Mouse (Mus musculus) T-helper 2 cell (primary cell): Measurements from ENCODE around the gene Larp4b.

Experiments used
- in situ Hi-C: fragments of 300-600 bp; cut with MboI, MseI; formaldehyde crosslinking; loops from one replicate; pipeline ENCODE4 v1.15.1; 2025; ENCODE audit warnings: high pct_unique_total_duplicates

Gene Larp4b

GRCm38 (mm10) chr13:9122045-9122444 is 28.4 kb downstream of the Larp4b start:
- in situ Hi-C loops = no loop called here

GRCm38 (mm10) chr13:9125193-9125592 is 31.5 kb downstream of the Larp4b start:
- in situ Hi-C loops = no loop called here

GRCm38 (mm10) chr13:9127715-9128114 is 34.0 kb downstream of the Larp4b start:
- in situ Hi-C loops = no loop called here

DNA sequence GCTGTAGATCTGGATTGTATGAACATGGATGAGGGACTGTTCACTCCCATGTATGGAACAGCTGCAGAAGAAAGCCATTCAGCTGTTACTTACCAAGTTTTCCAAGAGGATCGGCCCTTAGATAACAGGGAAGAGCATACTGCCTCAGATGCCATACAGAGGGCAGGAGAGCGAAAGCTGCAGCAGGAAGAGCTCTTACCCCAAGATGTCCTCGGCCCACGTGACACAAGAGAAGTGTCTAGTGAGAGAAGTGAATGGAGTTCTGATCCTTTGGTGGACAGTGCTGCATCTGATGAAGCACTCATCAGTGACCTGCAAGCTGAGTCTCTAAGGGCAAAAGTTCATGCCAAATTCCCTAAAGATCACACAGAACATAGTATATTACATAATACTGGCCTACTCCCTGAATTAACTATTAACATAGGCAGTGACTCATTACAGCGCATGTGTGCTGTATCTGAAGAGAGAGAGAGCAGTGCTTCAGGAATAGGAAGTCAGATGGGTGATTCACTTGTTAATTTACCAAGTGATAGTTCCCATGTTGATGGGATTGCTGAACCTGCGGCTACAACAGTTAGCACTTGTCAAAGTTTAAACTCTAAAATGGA is 35.1 kb downstream of the Larp4b start:
- in situ Hi-C loops = no loop called here

DNA sequence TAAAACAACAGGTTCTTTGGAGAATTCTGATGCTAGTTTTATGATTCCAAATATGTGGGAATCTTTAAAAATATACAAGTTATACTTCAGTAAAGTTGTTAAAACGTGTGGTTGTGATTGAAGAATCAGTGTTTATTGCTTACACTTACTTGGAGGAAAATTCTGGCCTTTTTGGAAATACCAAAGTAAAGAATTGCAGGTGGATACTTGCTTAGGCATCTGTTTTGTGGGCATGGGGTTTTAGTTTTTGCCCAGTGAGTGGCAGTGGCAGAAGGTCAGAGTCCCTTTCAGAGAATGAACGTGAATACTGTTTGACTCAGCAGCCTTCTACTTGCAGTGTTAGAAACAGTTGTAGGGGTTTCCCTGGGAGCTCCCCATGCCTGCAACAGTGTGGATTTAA is 40.7 kb downstream of the Larp4b start:
- in situ Hi-C loops = no loop called here

GRCm38 (mm10) chr13:9136088-9136487 is 42.4 kb downstream of the Larp4b start:
- in situ Hi-C loops = no loop called here

GRCm38 (mm10) chr13:9136733-9137132 is 43.1 kb downstream of the Larp4b start:
- in situ Hi-C loops = no loop called here

DNA sequence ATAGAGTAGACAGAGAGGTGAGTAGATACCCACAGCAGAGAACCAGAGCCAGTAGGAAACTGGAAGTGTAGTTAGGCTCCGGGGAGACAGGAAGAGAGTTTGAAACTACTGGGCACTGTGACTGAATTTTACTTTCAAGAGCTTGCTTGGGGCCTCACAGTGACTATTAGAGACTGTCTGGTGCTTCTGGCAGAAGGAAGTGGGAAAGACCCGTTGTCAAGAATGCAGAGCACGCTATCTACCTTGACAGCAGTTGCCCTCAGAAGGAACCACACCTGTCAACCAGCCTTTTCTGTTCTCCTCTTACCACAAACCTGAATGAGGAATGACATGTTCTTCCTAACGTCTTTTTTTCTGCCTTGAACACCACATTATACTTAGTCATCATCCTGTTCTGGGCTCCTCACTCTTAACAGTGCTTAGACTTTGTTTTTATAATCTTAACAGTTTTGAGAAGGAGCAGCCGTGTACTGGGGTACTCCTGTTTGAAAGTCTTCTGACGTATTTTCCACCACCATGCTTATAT is 45.8 kb downstream of the Larp4b start:
- in situ Hi-C loops = no loop called here

GRCm38 (mm10) chr13:9140204-9140603 is 46.5 kb downstream of the Larp4b start:
- in situ Hi-C loops = no loop called here

DNA sequence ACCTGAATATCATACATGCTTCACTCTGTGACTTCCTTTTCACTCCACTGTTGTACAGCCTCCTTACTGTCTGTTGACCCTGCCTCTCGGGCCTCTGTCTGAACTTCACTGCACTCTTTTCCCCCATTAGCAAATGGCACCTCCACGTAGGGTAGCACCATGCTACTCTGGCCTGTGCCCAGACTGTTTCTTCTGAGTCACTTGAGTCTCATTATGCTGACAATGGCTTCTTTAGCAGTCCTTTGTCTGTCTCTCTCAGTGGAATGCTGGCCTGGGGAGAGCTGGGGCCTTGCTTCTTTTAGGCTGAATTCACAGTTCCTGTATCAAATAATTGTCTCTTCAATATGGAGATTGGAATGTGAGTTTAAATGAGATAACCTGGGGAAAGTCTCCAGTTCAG is 48.7 kb downstream of the Larp4b start:
- in situ Hi-C loops = no loop called here

- in situ Hi-C loops = no loop called here
Measured at GRCm38 (mm10) chr13:9148830-9149229, 55.1 kb downstream of the Larp4b start.

DNA sequence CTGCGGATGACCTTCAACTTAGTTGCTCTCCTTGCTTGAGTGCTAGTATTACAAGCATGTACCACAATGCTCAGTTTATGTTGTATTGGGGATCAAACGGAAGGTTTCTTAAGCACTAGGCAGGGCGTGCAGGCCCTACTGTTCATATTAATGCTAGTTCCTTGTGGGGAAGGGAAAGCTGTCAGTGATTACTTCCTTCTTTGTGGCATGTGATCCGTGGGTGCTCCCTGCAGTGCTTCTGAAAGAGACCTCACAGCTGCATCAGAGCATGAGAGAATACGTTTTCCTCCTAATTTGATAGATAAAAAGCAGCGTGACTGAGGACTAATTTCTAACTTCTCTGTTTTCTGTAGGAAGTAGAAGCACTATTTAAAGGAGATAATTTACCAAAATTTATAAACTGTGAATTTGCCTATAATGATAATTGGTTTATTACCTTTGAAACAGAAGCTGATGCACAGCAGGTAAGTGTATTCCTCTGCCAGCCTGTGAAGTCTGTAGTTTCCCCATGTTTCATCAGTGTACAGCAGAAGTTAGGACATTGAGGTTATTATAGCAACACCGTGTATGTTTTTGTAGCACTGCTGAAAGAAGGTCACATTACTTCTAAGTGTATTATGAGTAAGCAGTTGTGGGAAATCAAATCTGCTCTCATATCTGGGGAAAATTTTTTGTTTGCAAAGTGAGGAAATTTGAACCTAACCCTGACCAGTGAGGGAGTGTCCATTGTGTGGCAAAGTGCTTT is 56.0 kb downstream of the Larp4b start:
- in situ Hi-C loops = no loop called here

DNA sequence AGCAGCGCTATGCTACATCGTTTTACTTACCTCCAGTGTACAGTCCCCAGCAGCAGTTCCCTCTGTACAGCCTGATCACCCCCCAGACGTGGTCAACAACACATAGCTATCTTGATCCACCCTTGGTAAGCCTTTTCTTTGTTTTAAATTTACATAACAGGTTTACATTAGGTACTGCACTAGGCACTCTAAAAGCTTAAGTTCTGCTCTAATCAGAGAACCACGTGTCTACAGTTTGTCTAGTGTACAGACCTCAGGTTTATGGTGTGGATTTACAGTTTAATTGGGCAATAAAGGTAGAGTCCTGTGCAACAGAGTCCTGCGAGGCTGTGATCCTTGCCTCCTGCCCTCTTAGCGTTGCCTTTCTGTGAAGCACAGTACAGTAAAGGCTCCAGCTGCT is 57.4 kb downstream of the Larp4b start:
- in situ Hi-C loops = no loop called here

- in situ Hi-C loops = no loop called here
Measured at GRCm38 (mm10) chr13:9151619-9152018, 57.9 kb downstream of the Larp4b start.

GRCm38 (mm10) chr13:9152267-9152666 is 58.6 kb downstream of the Larp4b start:
- in situ Hi-C loops = no loop called here

GRCm38 (mm10) chr13:9153803-9154202 is 60.1 kb downstream of the Larp4b start:
- in situ Hi-C loops = no loop called here

DNA sequence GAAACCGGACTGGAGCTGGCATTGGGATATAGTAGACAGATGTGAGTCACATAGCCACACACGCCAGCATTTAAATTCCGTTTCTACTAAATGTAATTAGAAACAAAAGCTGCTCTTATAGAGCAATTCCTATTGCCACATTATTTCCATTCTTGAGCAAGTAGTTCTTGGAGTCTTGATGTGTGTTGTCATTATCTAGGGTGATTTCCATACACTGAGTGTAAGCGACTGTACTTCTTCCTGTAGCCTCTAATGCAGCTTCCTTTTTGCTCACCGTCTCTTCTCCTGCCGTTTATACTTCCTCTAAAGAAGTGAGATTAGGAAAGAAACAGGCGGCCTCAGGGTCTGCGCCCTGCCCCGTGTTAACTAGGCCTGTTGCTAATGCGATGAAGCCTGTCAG is 65.6 kb downstream of the Larp4b start:
- in situ Hi-C loops = no loop called here

DNA sequence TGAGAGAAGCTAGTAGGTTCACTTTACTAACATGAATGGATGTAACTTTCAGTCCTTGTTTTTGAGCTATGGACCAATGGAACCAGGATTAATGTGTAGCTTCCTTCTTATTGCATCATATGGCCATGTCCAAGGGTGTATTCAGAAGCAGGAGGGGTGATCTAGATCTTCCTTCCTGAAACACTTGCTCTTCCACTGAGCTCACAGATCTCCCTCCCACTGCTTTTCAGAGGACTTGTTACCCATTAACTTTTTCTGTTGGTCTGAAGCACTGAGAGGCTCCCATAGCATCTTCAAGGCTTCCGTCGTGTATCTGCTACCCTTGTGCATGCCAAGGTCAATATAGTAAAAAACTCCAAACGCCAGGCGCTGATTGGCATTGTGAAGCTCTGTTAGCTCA is 69.2 kb downstream of the Larp4b start:
- in situ Hi-C loops = no loop called here

DNA sequence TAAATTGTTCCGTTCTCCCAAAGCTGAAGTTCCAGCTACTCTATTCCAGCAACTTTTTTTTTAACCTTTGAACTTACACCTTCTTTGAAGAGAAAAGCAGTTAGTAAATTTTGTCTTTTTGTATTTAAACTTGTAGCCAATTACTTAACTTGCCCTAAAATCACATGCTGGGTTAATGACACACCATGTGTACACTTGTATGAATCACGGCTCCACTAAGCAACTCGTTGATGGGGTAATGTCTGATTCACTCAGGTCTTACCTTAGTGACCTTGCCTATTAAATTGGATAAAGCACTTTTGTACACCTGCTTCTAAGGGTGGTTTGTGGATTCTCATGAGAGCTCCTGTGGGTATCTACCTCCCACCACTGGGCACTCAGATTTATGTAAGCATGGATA is 74.2 kb downstream of the Larp4b start:
- in situ Hi-C loops = no loop called here

DNA sequence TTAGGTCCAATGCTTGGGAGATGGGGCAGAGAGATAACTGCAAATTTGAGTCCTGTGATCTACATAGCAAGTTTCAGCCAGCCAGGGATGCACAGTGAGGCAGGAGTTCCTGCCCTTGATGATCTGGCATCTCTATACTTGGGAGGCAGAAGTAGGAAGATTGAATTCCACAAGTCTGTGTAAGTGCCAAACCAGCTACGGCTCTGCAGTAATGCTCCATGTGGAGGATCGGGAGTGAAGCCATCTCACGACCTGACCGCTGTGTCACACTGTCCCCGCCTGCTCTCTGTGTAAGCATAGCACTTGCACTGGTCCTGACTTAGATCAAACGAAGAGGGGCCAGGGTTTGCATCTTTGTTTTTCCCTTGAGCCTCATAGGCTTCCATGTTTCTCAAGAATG is 75.9 kb downstream of the Larp4b start:
- in situ Hi-C loops = no loop called here

- in situ Hi-C loops = no loop called here
Measured at GRCm38 (mm10) chr13:9170726-9171125, 77.0 kb downstream of the Larp4b start.

DNA sequence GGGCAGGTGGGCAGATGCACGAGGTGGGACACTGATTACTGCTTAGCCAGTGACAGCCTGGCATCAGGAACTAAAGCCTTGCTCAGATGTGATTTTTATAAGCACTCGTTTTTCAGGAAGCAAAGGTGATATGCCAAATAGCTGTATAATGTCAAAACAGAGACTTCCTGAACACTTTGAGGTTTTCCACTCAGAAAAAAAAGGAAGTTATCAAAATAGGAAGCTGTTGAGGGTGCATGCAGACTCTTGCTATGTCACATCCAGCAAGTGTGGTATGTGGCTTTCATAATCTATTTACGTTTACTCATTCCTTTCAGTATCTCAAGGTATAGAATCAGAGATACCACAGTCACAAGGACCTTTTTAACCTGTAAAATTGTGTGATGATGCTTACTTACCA is 79.7 kb downstream of the Larp4b start:
- in situ Hi-C loops = no loop called here

DNA sequence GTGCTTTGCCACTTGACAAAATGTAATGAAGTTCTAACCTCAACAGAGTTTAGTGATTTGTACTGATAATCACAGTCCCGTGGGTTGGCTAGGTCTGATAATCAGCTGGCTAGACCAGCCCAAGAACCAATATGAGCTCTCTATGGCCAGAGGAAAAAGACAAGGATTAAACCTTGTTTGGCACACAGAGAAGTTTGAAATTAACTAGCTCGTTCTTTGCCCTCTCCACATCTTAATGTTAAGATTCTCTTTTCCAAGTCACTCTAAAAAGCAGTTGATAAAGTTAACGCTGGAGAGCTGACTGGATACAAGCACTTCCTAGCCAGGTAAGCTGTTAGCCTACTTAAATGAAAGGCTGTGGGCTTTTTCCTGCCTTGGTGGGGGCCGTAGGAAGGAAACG is 81.5 kb downstream of the Larp4b start:
- in situ Hi-C loops = no loop called here
